Mouse (Mus musculus) layer of hippocampus, postnatal 10 days (tissue): ENCODE measurements around the gene Dclk1. TPM values are rescaled to one million over a fixed set of nuclear protein-coding genes. Genes with fewer than 3 reads are reported as not detected.
A peak's percentile ranks its signal among the peaks of the same experiment; 100 is the strongest.

Experiments used
- DNase-seq, 2 experiments: peaks; one replicate each; pipeline ENCODE4 v3.0.0; 2021; ENCODE audit warnings: low spot score in 2 of 2
- total RNA-seq, 2 experiments: library from RNA; stranded (reverse); gene quantifications; 2 replicates each; pipeline ENCODE4 v1.2.3; 2021

Gene Dclk1
- total RNA-seq, 2 experiments from 2014 or later = 632 to 743 TPM

- DNase-seq = no peak
These were observed 89.5 kb downstream of the Dclk1 start for GRCm38 (mm10) chr3:55331694-55332093.

- DNase-seq = no peak
These were observed 91.3 kb downstream of the Dclk1 start for GRCm38 (mm10) chr3:55333511-55333910.

GRCm38 (mm10) chr3:55336895-55337294 lies 94.7 kb downstream of the Dclk1 start:
- no peak for DNase-seq

GRCm38 (mm10) chr3:55337671-55338070 lies 95.5 kb downstream of the Dclk1 start:
- DNase-seq = peak in 1 of 2 experiments; percentile 10

GRCm38 (mm10) chr3:55342445-55342844 lies 100.3 kb downstream of the Dclk1 start:
- no peak for DNase-seq

- peak in 1 of 2 experiments; percentile 51 for DNase-seq
These were observed 105.3 kb downstream of the Dclk1 start for GRCm38 (mm10) chr3:55347371-55348025.

GRCm38 (mm10) chr3:55348026-55348390 lies 105.8 kb downstream of the Dclk1 start:
- DNase-seq = no peak

GRCm38 (mm10) chr3:55350194-55350593 lies 108.0 kb downstream of the Dclk1 start:
- peak in 1 of 2 experiments; percentile 3 for DNase-seq

- DNase-seq = peak; percentile 39 to 45
These were observed 109.3 kb downstream of the Dclk1 start for GRCm38 (mm10) chr3:55351281-55352052.

- peak; percentile 45 to 54 for DNase-seq
These were observed 110.4 kb downstream of the Dclk1 start for GRCm38 (mm10) chr3:55352529-55352928.

GRCm38 (mm10) chr3:55353169-55353568 lies 111.0 kb downstream of the Dclk1 start:
- no peak for DNase-seq

GRCm38 (mm10) chr3:55353909-55354511 lies 111.8 kb downstream of the Dclk1 start:
- peak; percentile 67 to 77 for DNase-seq

- DNase-seq = peak; percentile 51 to 60
These were observed 112.6 kb downstream of the Dclk1 start for GRCm38 (mm10) chr3:55354765-55355164.

GRCm38 (mm10) chr3:55358486-55358885 lies 116.3 kb downstream of the Dclk1 start:
- DNase-seq = no peak

GRCm38 (mm10) chr3:55360836-55361235 lies 118.7 kb downstream of the Dclk1 start:
- no peak for DNase-seq

- no peak for DNase-seq
These were observed 125.0 kb downstream of the Dclk1 start for GRCm38 (mm10) chr3:55367166-55367565.

- DNase-seq = no peak
These were observed 127.0 kb downstream of the Dclk1 start for GRCm38 (mm10) chr3:55369156-55369555.

- DNase-seq = peak; percentile 60 to 72
These were observed 131.5 kb downstream of the Dclk1 start for GRCm38 (mm10) chr3:55373689-55374088.

- DNase-seq = no peak
These were observed 136.4 kb downstream of the Dclk1 start for GRCm38 (mm10) chr3:55378591-55378990.

GRCm38 (mm10) chr3:55380471-55380870 lies 138.3 kb downstream of the Dclk1 start:
- DNase-seq = no peak

GRCm38 (mm10) chr3:55392605-55393004 lies 150.4 kb downstream of the Dclk1 start:
- peak in 1 of 2 experiments; percentile 33 for DNase-seq

GRCm38 (mm10) chr3:55393549-55393948 lies 151.4 kb downstream of the Dclk1 start:
- no peak for DNase-seq
